Mouse (Mus musculus) spleen, adult 12 weeks (tissue): Measurements from ENCODE around the gene Laptm4a.
A peak's percentile ranks its signal among the peaks of the same experiment; 100 is the strongest.
"Not testable (repeated sequence)": the region's sequence is repeated elsewhere in the genome, so short reads cannot be mapped to it uniquely, and the experiment has no call there.

Experiments used
- DNase-seq: peaks from one replicate; pipeline ENCODE4 v3.0.0; 2022; ENCODE audit warnings: low spot score

Laptm4a gene

GRCm38 (mm10) chr12:8912860-8913685 lies 8.4 kb upstream of the Laptm4a start:
- DNase-seq, result no peak

DNA sequence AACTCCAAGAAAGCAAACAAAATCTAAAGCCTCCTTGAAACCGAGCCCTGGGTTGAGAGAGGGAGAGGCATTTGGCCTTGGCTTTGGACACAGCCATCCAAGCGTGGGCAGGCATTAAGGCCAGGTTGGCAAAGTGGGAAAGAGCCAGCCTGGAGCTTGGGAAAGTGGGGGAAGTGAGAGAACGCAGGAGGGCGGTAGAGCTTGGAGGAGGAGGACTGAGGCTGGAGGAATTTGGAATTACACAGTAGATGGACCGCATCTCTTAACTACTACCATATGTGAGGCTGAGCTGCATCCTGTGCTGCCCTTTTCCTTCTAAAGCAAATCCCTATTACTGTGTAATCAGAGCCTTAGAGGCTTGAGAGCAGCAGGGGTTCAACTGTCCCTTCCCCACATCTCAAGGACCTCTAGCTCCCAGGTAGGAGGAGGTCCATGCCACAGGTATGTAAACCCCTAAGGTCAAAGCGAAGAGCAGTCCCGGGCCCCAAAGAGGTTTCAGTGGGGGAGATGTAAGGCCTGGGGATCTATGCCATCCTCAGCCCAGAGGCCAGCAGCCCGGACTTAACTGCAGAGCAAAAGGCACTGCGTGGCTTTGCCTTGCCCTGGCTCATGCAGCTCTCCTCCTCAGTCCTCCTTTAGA lies 7.6 kb upstream of the Laptm4a start:
- no peak for DNase-seq

DNA sequence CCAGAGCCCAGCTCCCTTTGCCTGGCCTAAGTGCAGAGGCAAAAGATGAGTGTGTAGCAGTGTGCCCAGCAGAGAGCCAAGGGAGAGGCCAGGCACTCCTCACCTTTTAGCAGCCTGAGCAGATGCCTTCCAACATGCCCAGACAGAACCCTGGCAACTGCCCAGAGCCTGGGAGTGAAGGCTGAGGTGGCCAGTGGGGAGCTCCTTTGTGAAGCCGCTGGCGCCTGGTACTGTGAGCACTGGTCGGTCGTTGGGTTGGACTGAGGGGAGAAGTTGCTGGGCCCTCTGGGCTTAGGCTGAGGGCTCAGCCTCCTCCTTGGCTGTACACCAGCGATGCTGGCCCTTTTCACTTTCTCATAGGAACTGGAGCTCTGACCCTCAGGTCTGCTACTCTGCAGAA lies 5.1 kb upstream of the Laptm4a start:
- no peak for DNase-seq

DNA sequence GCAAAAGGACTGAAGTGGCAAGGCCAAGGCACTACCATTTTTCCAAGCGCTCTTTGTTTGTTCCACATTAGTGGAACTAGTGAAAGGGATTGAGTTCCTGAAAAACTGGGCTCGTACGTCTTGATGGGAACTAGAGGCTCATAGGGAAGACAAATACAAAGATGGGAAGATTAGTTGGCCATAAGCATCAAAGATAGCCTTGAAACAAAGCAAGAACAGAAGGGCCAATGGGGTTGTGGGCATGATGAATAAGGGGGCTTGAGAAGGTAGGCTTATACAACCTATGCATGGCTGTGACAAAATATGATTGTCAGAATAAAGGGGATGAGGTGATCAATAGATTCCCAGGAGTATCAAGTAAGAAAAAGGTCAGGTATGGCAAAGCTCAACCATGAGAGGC lies 2.2 kb upstream of the Laptm4a start:
- DNase-seq, result no peak

- DNase-seq, result no peak
Observed at GRCm38 (mm10) chr12:8920996-8921393, 469 bp upstream of the Laptm4a start.

DNA sequence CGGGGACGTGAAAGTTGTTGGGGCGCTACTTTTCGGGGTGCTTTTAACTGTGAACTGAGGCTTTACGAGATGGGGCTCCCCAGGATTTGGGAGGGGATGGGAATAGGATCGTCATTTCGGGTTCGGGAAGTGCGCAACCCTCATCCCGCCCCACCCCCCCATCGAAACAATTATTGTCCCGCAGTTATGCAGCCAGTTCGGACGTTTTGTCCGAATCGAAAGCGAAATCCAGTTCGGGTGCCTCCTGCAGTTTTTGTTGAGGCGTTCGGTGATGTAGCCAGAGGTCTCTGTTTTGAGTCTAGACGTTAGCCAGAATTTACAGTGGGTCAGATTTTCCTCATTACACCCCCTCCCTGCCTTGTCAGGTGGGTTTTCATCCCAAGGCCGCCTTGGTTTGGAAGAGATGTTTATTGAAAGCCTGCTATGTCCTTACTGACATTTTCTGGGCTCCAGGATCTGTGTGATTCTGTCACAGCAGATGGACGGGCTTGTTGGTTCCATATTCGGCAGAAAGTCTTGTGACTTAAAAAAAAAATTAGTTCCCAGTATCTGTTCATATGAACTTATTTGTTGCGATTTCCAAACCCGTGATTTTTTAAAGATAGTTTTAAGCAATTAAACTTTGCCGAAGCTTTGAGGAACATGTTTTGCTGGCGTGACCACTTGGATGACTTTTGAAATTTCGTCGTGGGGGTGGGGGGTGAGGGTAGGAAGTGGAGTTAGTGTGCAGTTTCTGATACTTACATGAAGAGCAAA lies 1.1 kb downstream of the Laptm4a start:
- DNase-seq, result no peak

DNA sequence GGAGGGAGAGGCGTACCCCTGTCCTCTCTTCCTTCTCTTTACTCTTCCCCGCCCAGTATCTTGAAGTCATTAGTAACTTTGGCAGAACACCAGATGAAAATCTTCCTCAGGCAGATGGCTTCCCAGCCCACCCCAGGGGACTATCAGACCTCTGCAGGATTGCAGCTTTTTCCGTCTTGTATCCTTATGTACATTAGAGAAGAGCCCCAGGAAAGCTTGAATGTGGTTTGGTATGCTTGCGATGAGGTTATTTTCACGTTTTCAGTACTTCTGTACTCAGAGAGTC lies 1.6 kb downstream of the Laptm4a start:
- peak; percentile 53 for DNase-seq

GRCm38 (mm10) chr12:8923603-8924002 lies 2.1 kb downstream of the Laptm4a start:
- DNase-seq, result no peak

DNA sequence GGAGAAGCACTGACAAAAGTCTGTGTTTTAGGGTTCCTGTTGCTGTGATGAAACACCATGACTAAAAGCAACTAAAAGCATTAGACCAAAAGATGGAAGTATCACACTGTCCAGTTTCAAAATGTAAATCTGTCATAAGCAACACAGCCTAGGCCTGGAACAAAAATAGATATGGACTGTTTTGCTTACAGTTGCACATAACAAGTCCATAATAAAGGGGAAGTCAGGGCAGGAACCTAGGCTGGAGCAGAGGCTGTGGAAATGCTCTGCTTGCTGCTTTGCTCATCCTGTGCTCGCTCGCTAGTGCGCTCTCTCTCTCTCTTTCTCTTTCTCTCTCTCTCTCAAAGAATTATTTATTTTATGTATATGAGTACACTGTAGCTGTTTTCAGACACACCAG lies 6.2 kb downstream of the Laptm4a start:
- no peak for DNase-seq

GRCm38 (mm10) chr12:8928766-8929165 lies 7.3 kb downstream of the Laptm4a start:
- no peak for DNase-seq

DNA sequence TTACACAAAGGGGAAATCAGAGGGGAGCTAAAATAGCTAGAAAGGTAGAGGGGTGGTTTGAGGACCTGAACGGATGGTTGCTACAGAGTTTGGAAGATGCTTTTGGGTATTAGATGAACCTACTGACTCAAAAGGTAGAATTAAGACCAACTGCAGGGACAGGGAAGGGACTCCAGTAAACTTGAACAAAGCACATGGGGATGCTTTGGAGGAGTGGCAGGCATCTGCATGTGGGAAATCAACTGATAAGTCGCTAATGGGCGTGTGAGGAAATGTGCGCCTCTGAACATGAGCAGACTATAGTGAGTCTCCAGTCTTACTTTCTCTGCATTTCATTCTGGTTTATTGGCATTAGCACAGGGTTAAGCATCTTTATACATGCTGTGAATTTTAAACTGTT lies 9.6 kb downstream of the Laptm4a start:
- no peak for DNase-seq

- DNase-seq, result no peak
Observed at GRCm38 (mm10) chr12:8935349-8935748, 13.9 kb downstream of the Laptm4a start.

DNA sequence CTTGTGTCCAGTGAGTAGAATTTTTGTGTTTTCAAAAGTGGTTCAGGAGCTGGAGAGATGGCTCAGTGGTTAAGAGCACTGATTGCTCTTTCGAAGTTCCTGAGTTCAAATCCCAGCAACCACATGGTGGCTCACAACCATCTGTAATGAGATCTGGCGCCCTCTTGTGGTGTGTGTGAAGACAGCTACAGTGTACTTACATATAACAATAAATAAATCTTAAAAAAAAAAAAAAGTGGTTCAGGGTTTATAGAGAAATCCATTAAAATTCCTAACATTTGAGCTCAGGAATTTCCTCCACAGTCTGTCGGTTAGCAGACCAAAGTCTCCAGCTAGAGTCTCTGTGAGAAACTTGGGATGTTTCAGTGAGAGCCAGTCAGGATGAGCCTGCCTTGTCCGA lies 14.7 kb downstream of the Laptm4a start:
- not testable (repeated sequence) for DNase-seq

DNA sequence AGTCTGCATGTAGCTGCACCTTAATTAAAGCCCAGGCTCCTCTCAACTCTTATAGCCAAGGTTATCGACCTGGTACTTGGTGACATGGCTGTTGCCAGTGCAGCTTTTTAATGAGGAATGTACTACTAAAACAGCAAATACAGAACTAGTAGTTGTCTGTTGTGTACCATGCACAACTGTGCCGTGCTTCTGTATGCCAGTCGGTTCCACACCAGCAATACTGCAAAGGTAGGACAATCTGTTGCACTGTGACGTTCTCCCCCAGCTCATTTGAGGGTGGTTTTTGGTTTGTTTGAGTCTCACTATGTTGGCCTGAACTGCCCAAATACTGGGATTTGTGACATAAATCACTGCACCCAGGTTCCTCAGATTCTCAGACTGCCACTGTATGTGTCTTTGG lies 18.0 kb downstream of the Laptm4a start:
- no peak for DNase-seq

GRCm38 (mm10) chr12:8940011-8941005 lies 18.8 kb downstream of the Laptm4a start:
- DNase-seq, result no peak

DNA sequence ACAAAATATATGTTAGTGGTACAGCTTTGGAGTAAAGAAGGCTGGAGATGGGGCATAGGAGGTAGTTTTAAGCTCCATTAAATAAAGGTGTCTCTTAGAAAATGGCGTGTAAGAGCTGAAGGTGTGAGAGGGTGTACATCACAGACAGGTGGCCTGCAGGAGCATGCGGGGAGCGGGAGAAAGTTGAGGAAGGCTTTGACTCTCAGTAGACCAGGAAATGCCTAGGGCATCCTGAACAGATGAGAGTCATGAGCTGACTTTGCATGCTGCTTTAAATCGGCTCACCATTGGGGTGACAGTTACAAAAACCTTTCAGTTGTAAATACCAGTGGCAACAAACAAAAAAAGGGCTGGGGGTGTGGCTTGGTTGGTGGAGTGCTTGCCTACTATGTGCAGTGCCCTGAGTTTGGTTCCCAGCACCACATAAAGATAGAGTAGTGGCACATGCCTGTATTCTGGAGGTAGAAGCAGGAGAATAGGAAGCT lies 19.7 kb downstream of the Laptm4a start:
- no peak for DNase-seq

DNA sequence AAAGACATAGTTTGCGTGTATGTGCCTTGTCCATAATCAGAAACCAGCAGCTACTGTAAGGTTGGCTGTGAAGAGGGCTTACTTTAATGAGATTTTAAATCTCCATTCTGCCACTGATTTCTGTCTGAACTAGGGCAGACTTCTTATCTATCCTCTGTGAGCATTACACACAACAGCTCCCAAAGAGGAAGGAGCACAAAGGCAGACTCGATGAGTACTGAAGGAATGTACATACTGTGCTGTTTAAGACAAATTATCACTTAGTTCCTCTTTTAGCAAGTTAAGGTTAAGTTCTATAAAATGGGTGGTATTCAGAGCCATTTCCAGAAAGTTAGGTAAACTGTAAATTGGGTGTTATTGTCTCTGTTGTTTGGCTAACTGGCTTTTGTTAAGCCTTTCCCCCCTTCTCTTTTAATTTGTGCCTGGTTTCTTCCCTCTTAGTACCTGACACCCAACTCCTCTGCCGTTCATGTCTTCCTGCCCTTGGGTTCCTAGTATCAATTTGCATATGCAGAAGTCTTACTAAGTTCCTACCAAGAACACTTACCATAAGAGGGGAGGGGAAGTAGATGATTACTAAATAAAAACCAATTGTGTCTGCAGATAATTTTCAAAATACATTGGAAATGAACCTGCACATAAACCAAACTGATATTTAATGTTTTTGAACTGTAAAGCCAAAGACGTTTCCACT lies 20.4 kb downstream of the Laptm4a start:
- DNase-seq, result no peak

- no peak for DNase-seq
Observed at GRCm38 (mm10) chr12:8947163-8947562, 25.7 kb downstream of the Laptm4a start.

- peak; percentile 13 for DNase-seq
Observed at GRCm38 (mm10) chr12:8947714-8948464, 26.4 kb downstream of the Laptm4a start, which contains the start of gene Matn3. TSS of gene Matn3 (plus strand) at chr12:8947929.

- DNase-seq, result no peak
Observed at GRCm38 (mm10) chr12:8953136-8953535, 31.7 kb downstream of the Laptm4a start.
